Mouse (Mus musculus): ENCODE measurements around the gene Kbtbd8.

Gene Kbtbd8

GRCm38 (mm10) chr6:95174311-95175143 lies 57.5 kb downstream of the Kbtbd8 start:
- no peak for DNase-seq (ENCODE audit: extremely low spot score, low spot score)
